Mouse (Mus musculus) forebrain, embryonic 16.5 days (tissue): ENCODE results near the gene Gm21866. TPM values are rescaled to one million over a fixed set of nuclear protein-coding genes. Genes with fewer than 3 reads are reported as not detected.
"Not testable (repeated sequence)": the region's sequence is repeated elsewhere in the genome, so short reads cannot be mapped to it uniquely, and the experiment has no call there.

Experiments
- ATAC-seq: fragments of 200-750 bp; cut with Nextera tagmentation; 2 replicates; pipeline ENCODE4 v1.8.0; 2017; ENCODE audit warnings: mild to moderate bottlenecking, moderate library complexity
- H3K27ac ChIP-seq: fragments of 300-500 bp; sonication (generic); 2 replicates; pipeline ENCODE4 v1.5.1; 2014; ENCODE audit warnings: low read length, control low read depth
- H3K27me3 ChIP-seq: fragments of 300-500 bp; sonication (generic); replicated peaks from 2 replicates; pipeline ENCODE4 v1.6.1; 2014; ENCODE audit warnings: low read length; ENCODE audit not compliant: control insufficient read depth, insufficient read depth
- H3K36me3 ChIP-seq: fragments of 300-500 bp; sonication (generic); 2 replicates; pipeline ENCODE4 v1.6.1; 2014; ENCODE audit not compliant: control insufficient read depth, insufficient read depth
- H3K4me1 ChIP-seq: fragments of 300-500 bp; sonication (generic); replicated peaks from 2 replicates; pipeline ENCODE4 v1.6.1; 2014; ENCODE audit warnings: low read length; ENCODE audit not compliant: control insufficient read depth, insufficient read depth
- H3K4me2 ChIP-seq: fragments of 300-500 bp; sonication (generic); 2 replicates; pipeline ENCODE4 v1.6.1; 2014; ENCODE audit warnings: mild to moderate bottlenecking, low read length, control low read depth
- H3K4me3 ChIP-seq: fragments of 300-500 bp; sonication (generic); replicated peaks from 2 replicates; pipeline ENCODE4 v1.5.1; 2014; ENCODE audit warnings: mild to moderate bottlenecking, low read length, control low read depth
- H3K9ac ChIP-seq: fragments of 300-500 bp; sonication (generic); replicated peaks from 2 replicates; pipeline ENCODE4 v1.6.1; 2014; ENCODE audit warnings: low read depth, low read length, control low read depth
- H3K9me3 ChIP-seq: fragments of 300-500 bp; sonication (generic); 2 replicates; pipeline ENCODE4 v1.6.1; 2016; ENCODE audit warnings: low read length; ENCODE audit not compliant: control insufficient read depth
- WGBS: fragments of 180-500 bp; shearing (Covaris S2); extraction: QIAGEN DNeasy Blood & Tissue Kit; methylation state at CpG from one replicate; pipeline ENCODE4 v1.1.7; 2014; 5-methylcytosine and 5-hydroxymethylcytosine counted together
- polyA plus RNA-seq: library from polyadenylated mRNA; unstranded; fragments of >200 nt; fragmentation: Nextera tagmentation; extraction: Ambion mirVana; gene quantifications from 2 replicates; pipeline ENCODE4 v1.2.1, GENCODE M21; 2015

Gm21866 gene
- polyA plus RNA-seq: not detected in 2 replicates

- H3K27ac ChIP-seq, H3K4me1 ChIP-seq, H3K9me3 ChIP-seq, H3K4me2 ChIP-seq, H3K9ac ChIP-seq, H3K36me3 ChIP-seq, H3K27me3 ChIP-seq, ATAC-seq, H3K4me3 ChIP-seq: not testable (repeated sequence)
- WGBS: 80% methylated on average over 1 of the region's 3 CpGs
Measured at GRCm38 (mm10) chrY:13465479-13465878, at the start of gene Gm21866. Gene Gm21866, minus strand, starts transcription at chrY:13465579.

DNA sequence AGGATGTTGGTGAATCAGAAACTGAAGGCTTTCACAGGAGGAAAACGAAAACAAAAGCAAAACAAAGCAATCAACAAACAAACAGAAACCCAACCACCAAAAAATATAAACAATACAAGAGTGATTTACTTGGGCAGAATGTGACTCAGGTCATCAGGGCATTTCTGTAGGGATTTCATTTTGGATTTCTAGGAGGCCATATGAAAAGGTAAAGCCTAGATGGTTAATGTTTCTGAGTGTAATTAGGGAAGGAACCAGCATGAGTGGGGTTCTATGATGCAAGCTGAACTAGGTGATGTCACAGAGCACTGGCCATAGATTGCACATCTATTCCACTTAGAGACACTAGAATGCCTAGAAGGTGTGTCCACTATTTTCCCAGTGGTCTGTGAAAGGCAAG is 28.3 kb upstream of the Gm21866 start, which contains the start of gene Gm20773:
Gene Gm20773 (plus strand): TSS at position 301 of the 400 bp plus-strand sequence.
- not testable (repeated sequence) for H3K36me3 ChIP-seq, ATAC-seq, H3K4me3 ChIP-seq, H3K9ac ChIP-seq, H3K4me2 ChIP-seq, H3K4me1 ChIP-seq, H3K9me3 ChIP-seq, H3K27ac ChIP-seq, H3K27me3 ChIP-seq
- WGBS: no CpG with 5 or more reads among the region's 1 CpGs

Other genes starting within 250 kb of the Gm21866 start
- not detected in 2 replicates for gene Gm21828, start 241.7 kb downstream of the Gm21866 start, polyA plus RNA-seq
- not detected in 2 replicates for gene Gm21440, start 213.2 kb downstream of the Gm21866 start, polyA plus RNA-seq
- gene Gm21454, start 213.1 kb downstream of the Gm21866 start, polyA plus RNA-seq: not detected in 2 replicates
- not detected in 2 replicates for gene Gm21725, start 116.5 kb downstream of the Gm21866 start, polyA plus RNA-seq
- not detected in 2 replicates for gene Gm20773, start 28.4 kb upstream of the Gm21866 start, polyA plus RNA-seq